Mouse (Mus musculus): Measurements from ENCODE around the gene Lingo2. TPM values are rescaled to one million over a fixed set of nuclear protein-coding genes. Genes with fewer than 3 reads are reported as not detected.
"Not testable (repeated sequence)": the region's sequence is repeated elsewhere in the genome, so short reads cannot be mapped to it uniquely, and the experiment has no call there.

Lingo2 gene
- polyA plus RNA-seq, 1 experiment from 2014 or later, result 0.54 TPM

DNA sequence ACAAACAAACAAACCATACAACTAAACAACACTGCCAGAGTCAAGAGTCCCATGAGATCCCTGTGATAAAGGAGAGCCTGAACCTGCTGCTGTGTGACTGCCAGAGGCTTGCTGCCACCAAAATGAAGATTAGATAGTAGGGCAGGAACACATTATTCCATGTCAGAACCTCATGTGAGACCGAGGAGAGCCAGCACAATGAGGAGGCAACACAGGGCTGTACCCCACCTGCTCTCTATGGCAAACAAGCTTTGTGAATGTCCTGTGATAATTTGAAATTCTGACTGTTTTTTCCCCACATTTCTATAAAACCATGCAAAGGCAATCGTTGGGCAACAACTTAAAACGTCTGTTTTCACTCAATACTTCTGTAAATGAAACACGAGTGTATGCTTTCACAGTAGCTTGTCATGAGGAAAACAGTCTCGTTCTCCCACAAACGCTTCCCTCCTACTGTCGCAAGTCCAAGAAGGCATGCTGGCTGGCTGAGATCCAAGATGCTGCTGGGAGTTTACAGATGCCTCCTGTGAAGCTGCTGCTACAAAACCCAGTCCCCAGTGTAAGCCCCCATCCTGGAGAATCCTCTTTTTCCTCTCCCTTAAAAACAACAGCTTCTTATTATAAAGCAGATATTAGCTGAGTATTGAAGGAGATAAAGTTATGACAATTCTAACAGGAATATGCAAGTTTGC, 765.2 kb downstream of the Lingo2 start:
- Histone ChIP-seq H3K27me3 (ENCODE audit: low read depth, poor library complexity, severe bottlenecking) (no peaks in the 10 kb centered on the region), H3K9me3 (replicated peaks) (no peaks in the 10 kb centered on the region), H3K4me3 (no peak overlapping the region), H3K27ac (no peak overlapping the region), H3K4me1 (no peaks in the 10 kb centered on the region), H3K36me3 (no peaks in the 10 kb centered on the region)
- DNase-seq (ENCODE audit: low spot score), result no peak
- 64% methylated on average over 7 of the region's 7 CpGs for WGBS

DNA sequence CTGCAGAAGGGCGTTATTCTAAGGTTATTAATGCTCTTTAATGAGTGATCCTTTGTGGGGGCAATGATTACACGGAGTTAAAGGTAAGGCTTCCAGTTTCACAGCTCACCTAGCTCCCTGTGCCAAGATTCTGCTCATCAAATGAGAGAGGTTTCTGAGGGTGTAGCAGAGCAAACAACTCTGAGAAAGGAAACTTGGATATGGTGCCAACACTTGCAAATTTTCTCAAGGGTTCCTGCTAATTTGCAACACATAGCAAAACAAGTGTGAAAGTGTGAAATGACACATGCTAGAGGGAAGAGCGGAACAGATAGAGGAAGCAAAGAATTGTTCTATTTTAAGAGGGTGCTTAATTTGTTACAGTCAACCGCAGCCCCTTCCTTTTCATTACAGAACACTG, 767.9 kb downstream of the Lingo2 start:
- no peak overlapping the region for H3K4me3 ChIP-seq
- DNase-seq (ENCODE audit: low spot score), result no peak
- H3K27me3 ChIP-seq (ENCODE audit: low read depth, poor library complexity, severe bottlenecking), result no peaks in the 10 kb centered on the region
- 56% methylated on average over 4 of the region's 4 CpGs for WGBS
- H3K4me1 ChIP-seq, result no peaks in the 10 kb centered on the region
- H3K36me3 ChIP-seq, result no peaks in the 10 kb centered on the region
- H3K9me3 ChIP-seq (replicated peaks), result no peaks in the 10 kb centered on the region
- no peak overlapping the region for H3K27ac ChIP-seq

DNA sequence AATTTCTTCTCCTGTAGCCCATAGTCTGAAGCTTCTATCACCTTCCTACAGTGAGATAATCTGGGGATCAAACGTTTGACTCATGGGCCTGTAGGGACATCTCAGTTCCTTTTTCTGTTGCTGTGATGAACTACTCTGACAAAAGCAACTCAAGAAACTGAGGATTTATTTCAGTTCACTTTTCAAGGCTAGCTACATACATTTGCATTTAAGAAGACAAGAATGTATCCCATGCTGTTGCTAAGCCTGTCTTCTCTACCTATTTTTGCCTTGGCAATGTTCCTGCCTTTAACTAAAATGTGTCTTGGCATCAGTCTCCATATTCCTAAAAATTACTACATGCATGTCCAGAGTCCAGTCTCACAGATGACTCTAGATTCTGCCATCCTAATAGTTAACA, 781.4 kb downstream of the Lingo2 start:
- DNase-seq (ENCODE audit: low spot score), result no peak
- H3K4me3 ChIP-seq, result no peak overlapping the region
- H3K4me1 ChIP-seq, result no peaks in the 10 kb centered on the region
- no peaks in the 10 kb centered on the region for H3K36me3 ChIP-seq
- no peak overlapping the region for H3K27ac ChIP-seq
- H3K27me3 ChIP-seq (ENCODE audit: low read depth, poor library complexity, severe bottlenecking), result no peaks in the 10 kb centered on the region
- H3K9me3 ChIP-seq (replicated peaks), result no peaks in the 10 kb centered on the region
- WGBS, result 32% methylated on average over 1 of the region's 1 CpGs

DNA sequence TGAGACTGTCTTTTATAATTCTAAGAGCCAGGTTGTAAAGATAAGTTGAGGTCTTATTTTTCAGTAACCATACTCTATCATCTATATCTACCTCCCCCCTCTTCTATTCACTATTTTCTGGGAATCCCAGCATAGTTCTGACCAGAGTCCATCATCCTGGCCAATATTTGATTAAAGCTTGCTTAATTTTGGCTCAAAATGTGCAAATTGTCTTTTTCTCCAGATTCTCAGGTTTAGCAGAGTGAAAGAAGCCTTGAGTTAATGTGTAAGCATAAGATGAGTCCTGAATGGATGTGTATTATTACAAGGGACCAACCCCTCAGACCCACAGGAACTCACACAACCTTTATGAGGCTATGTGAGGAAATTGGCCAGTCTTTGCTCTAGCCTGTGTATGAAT, 820.2 kb downstream of the Lingo2 start:
- Histone ChIP-seq H3K9me3 (replicated peaks) (no peaks in the 10 kb centered on the region), H3K27ac (no peak overlapping the region), H3K4me1 (no peaks in the 10 kb centered on the region), H3K27me3 (ENCODE audit: low read depth, poor library complexity, severe bottlenecking) (no peaks in the 10 kb centered on the region), H3K36me3 (no peaks in the 10 kb centered on the region), H3K4me3 (no peak overlapping the region)
- no peak for DNase-seq (ENCODE audit: low spot score)

DNA sequence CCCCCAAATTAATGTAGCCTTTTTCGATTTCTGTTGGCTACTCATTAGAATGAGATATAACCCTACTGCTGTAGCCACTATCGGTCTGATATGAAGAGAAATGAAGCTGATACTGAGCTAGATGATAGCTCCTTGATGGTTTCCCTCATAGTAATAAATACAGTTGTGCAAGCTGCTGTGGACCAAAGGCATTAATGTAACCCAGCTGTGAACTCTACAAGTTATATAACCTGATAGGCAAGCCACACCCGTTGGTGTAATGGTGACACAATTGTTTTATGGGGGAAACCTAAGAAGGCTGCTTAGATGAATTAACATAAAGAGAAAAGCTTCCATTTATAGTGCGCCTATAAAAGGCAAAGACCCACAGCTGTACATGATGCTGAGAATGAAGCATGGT, 856.1 kb downstream of the Lingo2 start:
- WGBS, result 87% methylated on average over 4 of the region's 4 CpGs
- H3K27me3 ChIP-seq (ENCODE audit: low read depth, poor library complexity, severe bottlenecking), result no peaks in the 10 kb centered on the region
- H3K4me1 ChIP-seq, result no peaks in the 10 kb centered on the region

DNA sequence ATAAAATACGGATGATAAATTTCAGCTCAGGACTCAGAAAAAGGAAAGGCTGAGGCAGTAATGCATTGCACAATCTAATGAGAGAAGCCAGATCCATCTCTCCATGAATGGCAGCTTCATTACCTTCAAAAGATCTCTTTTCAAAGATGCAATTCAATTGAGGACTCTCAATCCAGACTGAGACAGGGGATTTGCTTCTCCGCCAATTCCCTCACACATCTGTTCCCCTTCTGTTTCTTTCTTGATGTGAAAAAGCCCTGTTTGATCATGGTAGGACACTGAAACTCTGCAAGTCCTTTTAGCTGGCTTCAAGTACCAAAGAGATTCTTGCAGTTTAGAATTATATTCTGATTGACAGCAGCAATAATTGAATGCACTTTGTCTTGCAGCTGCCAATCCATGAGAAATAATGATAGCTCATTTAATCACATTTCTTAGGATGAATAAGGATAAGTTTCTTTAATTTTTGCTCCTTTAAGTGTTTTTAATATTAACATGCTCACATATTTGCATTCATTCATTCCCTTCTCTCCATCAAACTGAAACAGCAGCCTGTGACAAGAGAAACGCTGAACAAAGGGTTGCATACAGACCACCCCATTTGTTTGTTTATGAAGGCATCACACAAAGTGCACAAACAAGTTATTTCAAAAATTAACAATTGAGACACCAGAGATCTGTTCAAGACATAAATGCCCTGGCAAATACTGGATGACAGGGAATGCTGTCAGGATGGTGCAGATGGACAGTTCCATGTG, 870.3 kb downstream of the Lingo2 start:
- no peaks in the 10 kb centered on the region for H3K4me1 ChIP-seq
- WGBS, result 72% methylated on average over 3 of the region's 3 CpGs
- no peaks in the 10 kb centered on the region for H3K27me3 ChIP-seq (ENCODE audit: low read depth, poor library complexity, severe bottlenecking)
- H3K4me3 ChIP-seq, result no peak overlapping the region
- no peak overlapping the region for H3K27ac ChIP-seq
- DNase-seq (ENCODE audit: low spot score), result no peak
- no peaks in the 10 kb centered on the region for H3K9me3 ChIP-seq (replicated peaks)
- H3K36me3 ChIP-seq, result no peaks in the 10 kb centered on the region

More for the DNA sequence above, 856.1 kb downstream of the Lingo2 start:
- Histone ChIP-seq H3K4me3 (no peak overlapping the region), H3K9me3 (replicated peaks) (no peaks in the 10 kb centered on the region), H3K27ac (no peak overlapping the region), H3K36me3 (no peaks in the 10 kb centered on the region)
- DNase-seq (ENCODE audit: low spot score), result no peak

DNA sequence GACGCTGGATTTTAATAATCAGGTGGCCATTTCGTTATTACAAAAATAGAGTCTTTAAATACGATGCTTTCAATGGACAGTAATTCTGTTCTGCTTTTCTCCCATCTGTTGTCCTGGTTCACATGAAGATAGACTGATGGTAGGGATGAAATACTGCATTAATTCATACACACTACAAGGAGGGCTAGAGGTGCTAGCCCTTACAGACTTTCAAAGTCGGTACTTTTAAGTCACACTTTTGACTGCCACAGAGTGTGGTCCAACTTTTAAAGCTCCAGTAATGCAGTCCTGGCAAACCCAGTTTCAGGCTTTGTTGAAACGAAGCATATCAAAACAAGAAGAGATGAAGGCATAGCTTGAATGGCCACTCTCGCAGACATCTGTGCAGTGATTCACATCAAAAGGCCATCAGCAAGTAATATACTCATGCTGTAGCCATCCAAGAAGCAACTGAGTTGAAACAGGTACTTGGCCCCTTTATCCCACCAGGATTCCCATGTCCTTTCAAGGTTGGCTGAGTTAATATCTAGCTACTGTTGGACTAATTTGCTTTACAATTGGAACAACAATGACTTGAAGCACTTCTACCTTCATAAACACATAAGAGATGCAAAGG, 872.5 kb downstream of the Lingo2 start:
- Histone ChIP-seq H3K9me3 (replicated peaks) (no peaks in the 10 kb centered on the region), H3K27ac (no peak overlapping the region), H3K36me3 (no peaks in the 10 kb centered on the region), H3K4me1 (no peaks in the 10 kb centered on the region), H3K27me3 (ENCODE audit: low read depth, poor library complexity, severe bottlenecking) (no peaks in the 10 kb centered on the region), H3K4me3 (no peak overlapping the region)
- 89% methylated on average over 6 of the region's 6 CpGs for WGBS
- no peak for DNase-seq (ENCODE audit: low spot score)

DNA sequence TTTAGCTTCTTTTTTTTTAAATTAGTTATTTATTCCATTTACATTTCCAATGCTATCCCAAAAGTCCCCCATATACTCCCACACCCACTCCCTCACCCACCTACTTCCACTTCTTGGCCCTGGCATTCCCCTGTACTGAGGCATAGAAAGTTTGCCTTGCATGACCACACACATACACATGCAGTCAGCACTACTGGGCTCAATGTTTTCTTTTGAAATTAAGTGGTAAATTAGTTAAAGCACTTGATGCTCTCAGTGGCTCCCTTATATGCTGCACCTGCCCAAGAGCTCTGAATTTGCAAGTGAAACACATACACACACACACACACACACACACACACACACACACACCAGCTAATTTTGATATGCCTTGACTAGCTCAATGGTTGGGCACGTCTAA, 886.8 kb downstream of the Lingo2 start:
- WGBS, result 73% methylated on average over 1 of the region's 1 CpGs
- H3K27ac ChIP-seq; H3K36me3 ChIP-seq; H3K4me1 ChIP-seq; H3K4me3 ChIP-seq; DNase-seq (ENCODE audit: low spot score); H3K27me3 ChIP-seq (ENCODE audit: low read depth, poor library complexity, severe bottlenecking); H3K9me3 ChIP-seq (replicated peaks): not testable (repeated sequence)

DNA sequence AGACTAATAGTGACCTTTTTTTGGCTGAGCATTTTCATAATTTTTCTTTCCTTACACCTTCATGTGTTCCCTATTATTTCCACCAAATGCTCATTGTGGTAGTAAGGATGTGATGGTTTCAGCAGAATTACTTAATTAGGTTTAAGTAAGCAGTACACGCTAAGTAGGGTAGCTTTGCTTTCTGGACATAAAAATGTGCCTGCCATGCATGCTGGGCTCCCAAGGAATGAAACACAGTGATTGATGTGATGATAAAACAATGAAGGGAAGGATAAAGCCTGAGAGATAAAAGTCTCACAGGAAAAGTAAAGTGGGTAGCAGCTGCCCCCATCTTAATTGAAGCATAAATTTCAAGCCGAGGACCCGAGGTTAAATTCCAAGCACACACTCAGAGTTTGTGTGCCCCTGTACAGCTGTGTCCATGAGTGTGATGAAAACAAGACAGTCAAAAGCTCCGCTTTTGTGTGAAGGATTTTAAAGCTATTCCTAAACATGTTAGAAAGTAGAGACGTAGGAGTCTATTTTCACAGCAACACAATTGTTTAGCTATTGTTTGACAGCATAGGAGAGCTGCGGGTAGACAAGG, 898.7 kb downstream of the Lingo2 start:
- 77% methylated on average over 6 of the region's 6 CpGs for WGBS
- H3K27ac ChIP-seq, result no peak overlapping the region
- no peaks in the 10 kb centered on the region for H3K36me3 ChIP-seq
- no peaks in the 10 kb centered on the region for H3K4me1 ChIP-seq
- H3K4me3 ChIP-seq, result no peak overlapping the region
- no peak for DNase-seq (ENCODE audit: low spot score)
- H3K9me3 ChIP-seq (replicated peaks), result no peaks in the 10 kb centered on the region
- no peaks in the 10 kb centered on the region for H3K27me3 ChIP-seq (ENCODE audit: low read depth, poor library complexity, severe bottlenecking)

DNA sequence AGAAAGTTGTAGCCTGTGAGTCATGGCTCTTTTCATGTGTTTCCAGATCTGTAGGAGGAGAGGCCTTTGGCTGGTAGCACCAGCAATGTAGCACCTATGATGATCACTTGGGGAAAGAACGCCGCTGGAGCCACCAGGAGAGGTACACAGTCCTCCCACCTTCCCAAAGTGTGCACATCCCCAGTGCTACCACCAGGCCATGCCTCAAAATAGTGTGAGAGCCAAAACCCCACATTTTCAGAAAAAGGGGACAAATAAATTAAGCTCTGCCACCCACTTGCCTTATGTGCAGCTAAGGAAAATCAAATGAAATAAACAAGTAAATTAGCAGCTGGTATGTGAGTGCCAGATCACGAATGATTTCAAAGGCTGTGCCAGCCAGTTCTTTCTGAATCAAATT, 911.2 kb downstream of the Lingo2 start:
- DNase-seq (ENCODE audit: low spot score), result no peak
- Histone ChIP-seq H3K4me1 (no peaks in the 10 kb centered on the region), H3K4me3 (no peak overlapping the region), H3K27ac (no peak overlapping the region), H3K9me3 (replicated peaks) (no peaks in the 10 kb centered on the region), H3K36me3 (no peaks in the 10 kb centered on the region), H3K27me3 (ENCODE audit: low read depth, poor library complexity, severe bottlenecking) (no peaks in the 10 kb centered on the region)
- 78% methylated on average over 3 of the region's 3 CpGs for WGBS

DNA sequence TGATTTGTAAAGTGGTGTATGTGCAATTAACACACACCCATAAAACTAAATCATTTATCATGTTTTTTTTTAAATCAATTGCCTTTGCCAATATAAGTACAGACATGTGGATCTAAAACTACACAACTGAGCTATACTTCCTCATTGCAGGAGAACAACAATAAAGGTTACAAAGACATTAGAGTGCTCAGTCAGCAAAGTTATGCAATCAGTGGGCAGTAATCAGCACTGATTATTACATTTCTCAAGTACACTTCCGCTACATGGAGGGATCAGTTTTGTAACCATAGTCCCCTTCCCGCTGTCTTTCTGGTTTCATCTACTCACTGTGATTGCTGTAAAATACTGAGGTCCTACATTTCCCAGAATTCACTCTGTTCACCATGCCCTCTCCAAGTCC, 912.8 kb downstream of the Lingo2 start:
- Histone ChIP-seq H3K9me3 (replicated peaks) (no peaks in the 10 kb centered on the region), H3K4me3 (no peak overlapping the region), H3K36me3 (no peaks in the 10 kb centered on the region), H3K4me1 (no peaks in the 10 kb centered on the region), H3K27ac (no peak overlapping the region), H3K27me3 (ENCODE audit: low read depth, poor library complexity, severe bottlenecking) (no peaks in the 10 kb centered on the region)
- WGBS, result 88% methylated on average over 2 of the region's 2 CpGs
- no peak for DNase-seq (ENCODE audit: low spot score)

DNA sequence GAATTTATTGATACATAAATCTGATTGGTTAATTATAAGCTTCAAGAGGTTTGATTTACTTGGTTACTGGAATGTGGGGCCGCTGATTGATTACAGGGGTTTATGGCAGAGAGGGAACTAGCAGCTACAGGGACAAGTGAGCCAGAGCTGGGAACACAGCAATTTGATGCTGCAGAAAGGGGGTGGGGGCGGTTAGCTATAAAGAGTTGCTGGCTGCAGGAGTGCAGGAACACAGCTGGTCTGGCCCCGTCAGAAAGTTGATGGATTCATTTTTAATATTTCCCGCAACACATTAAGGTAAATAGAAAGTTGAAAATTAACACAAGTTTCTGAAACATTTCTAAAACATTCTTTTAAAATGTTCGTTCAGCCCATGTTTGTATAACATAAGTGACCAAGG, 919.5 kb downstream of the Lingo2 start:
- peak; percentile 32 for DNase-seq (ENCODE audit: low spot score)
- H3K27ac ChIP-seq, result no peak overlapping the region
- WGBS, result 65% methylated on average over 5 of the region's 5 CpGs
- H3K4me3 ChIP-seq, result no peak overlapping the region
- no peaks in the 10 kb centered on the region for H3K9me3 ChIP-seq (replicated peaks)
- H3K4me1 ChIP-seq, result no peaks in the 10 kb centered on the region
- H3K36me3 ChIP-seq, result no peaks in the 10 kb centered on the region
- no peaks in the 10 kb centered on the region for H3K27me3 ChIP-seq (ENCODE audit: low read depth, poor library complexity, severe bottlenecking)

DNA sequence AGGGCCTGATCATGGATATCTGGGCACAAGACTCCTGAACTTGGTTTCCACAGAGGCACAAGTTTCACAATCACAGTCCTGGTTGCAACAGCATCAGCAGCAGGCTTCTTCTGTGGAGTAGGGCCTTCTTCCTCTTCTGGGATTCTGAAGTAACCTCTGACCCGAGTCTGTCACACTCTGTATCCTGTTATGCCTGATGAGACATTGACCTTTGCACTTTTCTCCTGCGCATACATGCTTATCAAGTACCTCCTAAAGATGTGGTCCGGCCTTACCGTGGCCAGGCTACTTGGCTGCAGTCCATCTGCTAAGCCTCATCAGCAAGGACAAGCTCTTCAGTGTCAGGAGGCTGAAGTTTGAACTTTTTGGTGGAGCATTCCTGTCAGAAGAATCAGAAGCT, 937.4 kb downstream of the Lingo2 start:
- no peaks in the 10 kb centered on the region for H3K27me3 ChIP-seq (ENCODE audit: low read depth, poor library complexity, severe bottlenecking)
- no peak for DNase-seq (ENCODE audit: low spot score)
- no peaks in the 10 kb centered on the region for H3K36me3 ChIP-seq
- no peaks in the 10 kb centered on the region for H3K9me3 ChIP-seq (replicated peaks)
- H3K4me3 ChIP-seq, result no peak overlapping the region
- no peaks in the 10 kb centered on the region for H3K4me1 ChIP-seq
- 73% methylated on average over 4 of the region's 4 CpGs for WGBS
- H3K27ac ChIP-seq, result no peak overlapping the region

Measured in limb, embryonic 10.5 days (tissue).